Mouse (Mus musculus): ENCODE measurements around the gene Pax7.

The Pax7 gene

DNA sequence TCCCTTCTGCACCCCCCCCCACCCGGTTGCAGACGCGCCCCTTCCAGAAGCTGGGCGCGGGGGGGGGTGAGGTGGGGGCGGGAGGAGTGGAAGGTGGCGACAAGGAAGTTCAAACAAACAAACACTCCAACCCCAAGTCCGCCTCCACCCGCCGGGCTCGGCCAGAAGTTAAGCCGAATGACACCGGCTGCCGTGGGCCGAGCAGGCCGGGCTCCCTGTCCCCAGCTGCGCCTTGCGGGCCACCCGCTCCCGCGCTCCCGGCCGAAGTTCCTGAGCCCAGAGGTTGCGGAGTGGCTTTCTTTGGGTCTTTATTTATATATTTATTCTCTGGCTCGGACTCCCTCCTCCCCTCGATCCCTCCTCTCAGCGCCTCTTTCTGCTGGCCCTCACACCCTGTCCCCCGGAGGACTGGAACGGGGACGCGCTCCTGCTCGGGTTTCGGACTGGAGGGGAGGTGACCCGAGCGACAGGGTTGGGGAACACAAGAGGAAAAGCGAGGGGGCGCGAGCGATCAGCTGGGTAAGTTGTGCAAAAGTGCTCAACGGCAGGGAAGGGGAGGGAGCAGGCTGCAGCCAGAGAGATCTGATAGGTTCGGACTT is at the start of gene Pax7:
Gene Pax7, minus strand, starts transcription at position 493 of the 599 bp plus-strand sequence.
- no peak for DNase-seq (ENCODE audit: low spot score)

DNA sequence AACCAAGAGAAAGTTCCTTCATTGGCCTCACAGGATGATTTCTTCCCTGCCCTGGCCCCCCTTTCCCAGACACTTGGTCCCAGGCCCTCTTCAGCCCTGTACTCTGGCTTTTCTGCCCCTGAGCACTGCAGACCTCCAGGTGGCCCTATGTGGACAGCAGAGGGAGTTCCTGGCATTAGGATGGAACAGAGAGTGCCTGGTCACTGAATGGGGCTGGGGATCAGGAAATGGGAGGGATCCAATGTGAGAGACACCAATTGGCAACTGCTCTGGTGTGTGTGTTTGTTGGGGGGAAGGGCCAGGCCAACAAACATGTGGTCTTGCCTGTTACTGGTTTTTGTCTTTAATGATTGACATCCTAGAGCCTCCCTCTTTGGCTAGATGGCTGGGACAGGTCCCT is 48.5 kb upstream of the Pax7 start:
- no peak for DNase-seq (ENCODE audit: low spot score)

DNA sequence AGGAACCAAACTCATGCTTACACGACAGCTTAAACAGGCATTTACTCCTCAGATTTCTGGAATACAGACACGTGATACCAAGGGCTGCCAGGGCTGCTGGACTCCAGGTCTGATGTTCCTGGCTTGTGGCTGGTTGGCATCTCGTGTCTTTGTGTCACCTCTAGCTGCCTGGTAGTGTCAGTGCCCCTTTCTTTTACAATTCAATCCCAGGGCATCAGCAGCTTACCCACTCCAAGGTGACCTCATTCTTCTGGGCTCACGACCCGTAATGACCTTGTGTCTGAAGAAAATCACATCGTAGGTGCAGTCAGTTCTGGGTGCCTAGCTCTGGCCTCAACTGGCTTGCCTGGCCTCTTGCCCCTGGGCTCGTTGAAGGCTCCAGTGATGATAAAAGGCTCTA is 46.0 kb upstream of the Pax7 start:
- DNase-seq (ENCODE audit: low spot score) = no peak

DNA sequence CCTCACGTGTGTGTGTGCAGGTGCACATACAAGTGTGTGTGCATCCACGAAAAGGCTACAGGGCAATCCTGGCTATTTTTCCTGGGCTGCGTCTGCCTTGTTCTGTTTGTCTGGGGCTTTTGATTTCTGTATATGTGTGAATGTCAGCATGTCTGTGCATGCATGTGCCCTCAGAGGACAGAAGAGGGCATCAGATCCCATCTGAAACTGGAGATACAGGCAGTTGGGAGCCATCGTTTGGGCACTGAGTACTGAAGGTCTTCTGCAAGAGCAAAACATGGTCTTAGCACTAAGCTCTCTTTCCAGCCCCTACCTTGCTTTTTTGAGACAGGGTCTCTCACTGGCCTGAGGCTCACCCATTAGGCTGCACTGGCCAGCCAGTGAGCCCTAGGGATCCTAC is 45.1 kb upstream of the Pax7 start:
- no peak for DNase-seq (ENCODE audit: low spot score)

DNA sequence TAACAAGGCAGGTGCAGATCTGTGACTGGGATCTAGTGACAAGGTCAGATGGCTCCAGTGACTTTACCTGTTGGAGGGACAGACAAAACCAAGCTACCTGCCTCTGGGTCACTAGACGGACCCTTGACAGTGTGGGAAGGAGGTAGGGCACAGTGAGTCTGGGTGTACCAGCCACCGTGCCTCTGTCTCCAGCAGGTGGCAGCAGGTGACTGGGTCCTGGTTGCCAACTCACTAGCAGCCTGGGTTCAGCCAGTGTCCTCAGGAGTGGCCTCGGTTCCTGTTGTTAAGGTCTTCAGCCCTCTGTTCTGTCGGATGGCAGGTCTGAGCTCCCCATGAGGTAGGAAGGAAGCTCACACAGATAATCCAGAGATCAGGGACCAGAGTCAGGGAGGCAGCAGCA is 43.9 kb upstream of the Pax7 start:
- DNase-seq (ENCODE audit: low spot score) = peak; percentile 16

DNA sequence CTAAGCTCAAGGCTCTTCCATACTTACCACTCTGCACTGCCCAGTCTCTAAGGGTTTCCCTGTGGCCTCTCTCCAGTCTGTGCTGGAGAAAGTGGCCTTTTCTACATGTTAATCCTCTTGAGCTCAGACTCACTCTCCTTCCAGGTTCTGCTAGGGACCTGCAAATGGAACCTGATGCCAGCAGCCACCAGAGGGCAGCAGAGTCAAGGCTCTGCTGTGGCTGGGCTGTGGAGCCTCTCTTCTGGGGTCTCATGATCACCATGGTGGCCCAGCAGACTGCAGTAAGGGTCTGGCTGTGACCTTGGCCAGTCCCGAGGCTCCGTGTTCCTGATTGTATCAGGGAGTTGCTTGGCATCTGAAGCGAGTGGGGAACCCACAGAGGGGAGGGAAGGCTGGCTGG is 39.3 kb upstream of the Pax7 start:
- DNase-seq (ENCODE audit: low spot score) = no peak

DNA sequence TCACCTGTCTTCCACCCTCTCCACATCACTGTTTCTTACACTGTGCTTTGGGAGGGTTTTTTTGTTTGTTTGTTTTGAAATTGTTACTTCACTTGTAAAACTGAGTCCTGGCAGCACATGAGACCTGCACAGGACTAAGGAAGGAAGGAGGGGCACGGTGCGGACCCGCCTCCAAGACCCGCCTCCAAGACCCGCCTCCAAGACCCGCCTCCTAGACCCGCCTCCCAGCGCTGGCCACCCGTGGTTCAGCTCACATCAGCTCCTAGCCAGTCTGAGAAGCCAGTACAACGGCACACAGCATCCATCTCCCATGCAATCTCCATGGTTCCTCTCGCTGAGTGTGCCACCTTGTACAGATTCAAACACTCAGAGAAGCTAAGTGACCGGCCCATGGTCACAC is 38.4 kb upstream of the Pax7 start:
- no peak for DNase-seq (ENCODE audit: low spot score)

DNA sequence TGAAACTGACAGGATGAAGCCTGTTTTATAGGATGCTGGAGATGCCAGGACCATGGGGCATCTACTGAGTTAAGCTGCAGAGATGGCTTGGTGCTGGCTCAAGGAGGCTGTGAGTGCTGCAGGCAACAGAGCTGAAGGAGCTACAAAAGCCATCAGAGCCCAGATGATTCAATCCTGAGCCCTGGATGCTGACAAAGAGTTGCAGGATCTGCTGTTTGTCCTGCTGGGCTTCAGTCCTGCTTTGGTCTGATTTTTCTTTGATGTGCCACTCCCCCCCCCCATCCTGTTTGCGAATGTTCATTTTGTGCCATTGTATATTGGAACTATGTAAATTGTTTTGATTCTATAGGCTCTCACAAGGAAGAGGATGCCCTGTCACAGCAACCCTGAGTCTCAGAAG is 29.9 kb upstream of the Pax7 start:
- no peak for DNase-seq (ENCODE audit: low spot score)

DNA sequence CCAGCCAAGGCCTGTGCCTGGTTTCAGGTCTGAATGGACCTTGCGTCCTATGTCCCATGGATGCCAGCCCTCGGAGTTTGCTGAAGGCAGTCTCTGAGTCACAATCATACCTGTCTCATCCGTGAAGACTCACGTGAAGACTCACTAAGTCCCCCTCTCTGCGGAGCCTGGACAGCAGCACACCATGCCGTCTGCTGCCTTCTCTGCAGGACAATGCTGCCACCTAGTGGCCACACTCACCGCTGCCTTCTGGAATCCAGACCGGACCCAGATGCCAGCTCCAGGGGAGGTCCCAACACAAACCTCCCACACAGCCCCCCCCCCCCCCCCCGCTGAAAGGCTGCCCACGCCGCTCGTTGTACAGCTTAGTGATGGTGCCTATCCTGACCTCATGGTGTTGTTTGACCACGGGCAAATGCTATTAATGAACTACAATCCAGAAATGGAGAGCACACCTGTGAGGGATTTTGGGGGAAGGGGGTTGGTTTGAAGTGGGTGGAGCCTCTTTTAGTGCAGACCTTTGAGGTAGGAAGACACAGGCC is 25.4 kb upstream of the Pax7 start:
- DNase-seq (ENCODE audit: low spot score) = peak; percentile 44

DNA sequence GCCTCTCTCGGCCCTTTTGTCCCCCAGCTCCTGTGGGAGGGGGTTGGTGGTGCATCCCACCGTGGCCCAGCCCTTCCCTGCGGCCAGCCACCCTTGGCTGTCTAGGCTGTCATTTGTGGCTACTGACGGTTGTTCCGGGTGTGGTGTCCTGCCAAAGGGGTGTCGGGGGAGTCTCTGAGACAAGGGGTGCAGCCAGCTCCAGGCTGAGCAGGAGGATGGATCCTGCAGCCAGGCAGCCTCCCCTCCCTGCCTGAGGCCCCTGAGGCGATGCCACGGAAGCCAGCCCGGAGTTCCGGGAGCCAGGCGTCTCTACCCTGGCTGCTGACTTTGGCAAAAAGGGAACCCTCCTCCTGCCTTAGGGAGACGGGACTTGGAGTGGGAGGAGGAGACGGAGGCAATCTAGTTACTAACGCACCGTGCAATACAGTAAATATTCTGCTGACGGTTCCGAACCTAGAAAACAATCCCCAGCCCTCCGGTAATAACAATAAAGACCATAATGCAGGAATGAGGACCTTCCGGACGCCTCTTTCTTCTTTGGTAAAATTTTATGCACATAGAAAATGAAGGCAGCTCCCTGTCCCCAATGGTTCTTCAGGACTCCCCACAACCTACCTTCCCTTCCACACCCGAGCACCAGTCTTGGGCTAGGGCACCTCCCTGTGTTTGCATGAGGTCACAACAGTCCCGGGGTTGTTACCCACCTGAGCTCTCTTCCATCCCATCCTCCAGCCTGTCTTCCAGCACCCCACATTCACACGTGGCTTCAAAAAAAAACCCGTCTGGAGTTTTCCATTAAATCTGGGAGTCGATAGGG is 19.1 kb upstream of the Pax7 start:
- no peak for DNase-seq (ENCODE audit: low spot score)

DNA sequence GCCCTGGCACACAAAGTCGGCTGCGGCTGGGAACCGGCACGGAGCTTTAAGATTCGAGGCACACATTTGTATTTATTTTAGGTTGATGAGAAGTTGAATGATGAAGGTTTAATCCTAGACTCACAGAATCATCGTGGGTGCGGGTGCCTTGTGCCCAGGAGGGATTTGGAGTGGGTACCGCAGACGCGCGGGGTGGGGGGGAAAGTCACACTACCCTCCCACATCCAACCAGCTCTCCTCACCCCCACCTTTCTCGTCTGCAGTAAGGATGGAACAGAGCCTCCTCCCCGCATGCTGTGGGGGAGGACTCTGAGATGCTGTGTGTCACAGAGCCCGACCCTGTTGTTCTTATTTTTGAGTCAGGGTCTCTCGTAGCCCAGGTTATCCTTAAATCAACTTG is 18.1 kb upstream of the Pax7 start:
- DNase-seq (ENCODE audit: low spot score) = no peak

DNA sequence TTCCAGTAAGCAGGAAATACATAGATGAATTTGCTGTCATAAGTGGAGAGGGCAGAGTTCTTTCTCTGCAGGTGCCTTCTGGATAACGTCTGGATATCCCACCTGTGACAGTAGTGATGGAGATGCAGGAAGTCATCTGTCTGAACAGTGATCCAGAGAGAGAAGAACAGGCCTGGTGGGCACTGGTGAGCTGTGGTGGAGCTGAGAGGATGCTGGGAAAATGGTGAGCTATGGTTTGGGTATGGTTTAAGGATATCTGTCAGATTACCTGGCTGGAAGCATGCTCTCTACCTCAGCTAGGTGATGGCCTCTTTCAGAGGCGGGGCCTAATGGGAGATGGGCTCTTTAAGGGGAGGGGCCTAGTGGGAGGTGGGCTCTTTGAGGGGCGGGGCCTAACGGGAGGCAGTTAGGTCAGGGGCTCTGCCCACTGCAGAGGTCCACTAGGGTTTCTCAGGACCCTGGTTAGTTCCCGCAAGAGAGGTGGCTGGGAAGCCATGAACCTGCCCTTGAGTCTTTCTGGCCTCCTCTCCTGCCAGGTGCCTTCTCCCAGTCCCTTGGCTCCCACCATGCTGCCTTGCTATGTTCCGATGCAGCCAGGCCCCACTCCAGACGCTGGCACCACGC is 17.3 kb upstream of the Pax7 start:
- DNase-seq (ENCODE audit: low spot score) = no peak

DNA sequence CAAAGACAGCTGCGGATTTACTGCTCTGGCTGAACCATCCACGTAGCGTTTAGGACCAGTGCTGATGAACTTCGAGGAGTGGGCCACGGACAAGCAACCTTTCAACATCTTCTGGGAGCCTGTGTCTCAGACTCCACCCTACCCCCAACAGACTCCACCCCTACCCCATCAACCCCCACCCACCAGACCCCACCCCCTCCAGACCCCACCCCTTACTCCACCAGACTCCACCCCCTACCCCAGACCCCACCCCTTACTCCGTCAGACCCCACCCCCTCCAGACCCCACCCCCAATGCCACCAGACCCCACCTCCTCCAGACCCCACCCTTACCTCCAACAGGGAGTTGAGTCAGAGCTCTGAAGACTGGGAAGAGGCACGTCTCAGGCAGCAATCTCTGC is 10.1 kb upstream of the Pax7 start:
- no peak for DNase-seq (ENCODE audit: low spot score)

DNA sequence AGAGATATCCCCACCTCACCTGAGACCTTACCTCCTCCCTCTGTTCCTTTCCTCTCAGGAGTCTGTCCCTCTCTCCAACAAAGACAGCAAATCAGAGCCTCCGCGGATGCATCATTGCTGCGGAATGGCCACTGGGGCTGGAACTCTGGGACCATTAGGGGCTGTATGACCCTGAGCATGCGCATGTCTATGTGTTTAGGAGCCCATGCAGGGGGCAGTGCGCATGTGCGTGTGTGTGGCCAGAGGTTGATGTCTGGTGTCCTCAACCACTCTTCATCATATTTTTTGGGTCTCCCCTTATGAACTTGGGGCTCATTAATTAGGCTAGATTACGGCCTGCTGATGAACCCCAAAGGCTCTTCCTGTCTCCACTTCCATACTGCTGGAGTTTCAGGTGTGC is 9.6 kb upstream of the Pax7 start:
- DNase-seq (ENCODE audit: low spot score) = no peak

DNA sequence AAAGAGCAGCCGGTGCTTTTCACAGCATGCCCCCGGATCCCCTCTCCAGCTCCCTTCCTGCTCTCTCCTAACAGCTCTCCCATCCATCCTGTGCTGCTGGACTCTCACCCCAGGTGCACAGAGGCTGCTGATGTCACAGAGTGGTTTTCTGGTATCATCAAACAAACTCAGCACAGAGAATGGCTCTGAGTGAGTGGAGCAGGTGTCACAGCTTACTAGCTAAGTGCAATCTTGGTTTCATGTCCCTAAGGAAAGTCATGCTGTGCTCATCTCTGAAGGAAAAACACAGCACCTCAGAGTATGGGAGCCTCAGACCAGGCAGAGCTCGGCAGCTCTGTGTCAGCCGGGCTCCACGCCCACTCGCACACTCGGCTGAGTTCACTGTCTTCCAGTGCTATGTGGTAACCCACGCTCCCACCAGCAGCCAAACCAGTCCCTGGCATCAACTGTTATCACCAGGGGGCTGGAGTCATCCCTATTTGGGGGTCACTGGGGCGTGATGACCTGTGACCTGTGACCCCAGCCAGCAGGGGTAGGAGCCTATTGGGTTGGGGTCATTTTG is 7.7 kb upstream of the Pax7 start:
- DNase-seq (ENCODE audit: low spot score) = no peak

DNA sequence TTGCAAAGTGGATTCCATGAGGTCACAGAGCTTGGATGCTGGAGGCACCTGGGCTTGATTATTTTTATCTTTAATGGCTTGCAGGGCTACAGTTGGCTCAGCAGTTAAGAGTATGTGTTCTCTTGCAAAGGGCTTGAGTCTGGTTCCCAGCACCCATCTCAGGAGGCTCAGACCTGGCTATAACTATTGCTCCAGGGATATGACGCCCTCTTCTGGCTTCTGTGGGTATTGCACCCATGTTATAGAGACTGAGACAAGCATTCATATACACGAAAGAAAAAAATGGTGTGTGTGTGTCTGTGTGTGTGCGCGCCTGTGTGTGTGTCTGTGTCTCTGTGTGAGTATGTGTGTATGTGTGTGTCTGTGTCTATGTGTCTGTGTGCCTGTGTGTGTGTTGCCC is 7.1 kb upstream of the Pax7 start:
- DNase-seq (ENCODE audit: low spot score) = no peak

DNA sequence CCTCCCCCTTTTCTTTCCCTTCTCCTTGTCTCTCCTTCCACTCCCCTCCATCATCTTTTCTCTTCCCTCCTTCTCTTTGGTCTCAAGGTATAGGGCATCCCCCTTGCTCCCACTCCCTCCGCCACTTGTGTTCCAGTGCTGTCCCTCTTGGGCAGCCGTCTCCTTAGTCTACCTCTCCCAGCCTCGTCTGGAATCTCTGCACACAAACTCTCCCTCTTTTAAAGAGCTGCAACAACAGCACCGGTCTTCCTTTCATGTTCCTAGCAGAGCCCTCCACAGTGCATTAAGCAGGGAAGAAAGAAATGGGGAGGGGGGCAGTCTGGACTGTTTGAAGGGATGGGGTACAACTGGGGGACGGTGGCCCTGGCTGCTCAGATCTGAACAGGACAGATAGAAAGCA is 3.4 kb upstream of the Pax7 start:
- DNase-seq (ENCODE audit: low spot score) = no peak

DNA sequence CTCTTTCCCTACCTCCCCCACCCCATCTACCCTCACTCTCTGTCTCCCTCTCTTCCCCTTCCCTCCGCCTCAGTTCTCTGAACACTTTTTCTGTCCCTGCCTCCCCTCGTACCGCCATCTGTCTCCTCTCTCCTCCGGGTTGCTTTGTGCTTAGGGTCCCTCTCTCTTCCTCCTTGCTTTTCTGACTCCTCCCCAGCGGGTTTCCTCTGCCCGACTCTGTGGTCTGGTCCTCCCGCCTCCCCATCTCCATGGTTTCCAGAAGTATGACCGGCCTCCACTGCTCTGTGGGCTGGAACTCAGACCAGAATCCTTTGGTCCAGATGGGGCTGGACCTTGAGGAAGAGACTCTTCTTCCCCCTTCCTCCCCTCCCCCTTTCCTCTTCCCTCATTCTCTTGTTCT is 2.9 kb upstream of the Pax7 start:
- DNase-seq (ENCODE audit: low spot score) = no peak

DNA sequence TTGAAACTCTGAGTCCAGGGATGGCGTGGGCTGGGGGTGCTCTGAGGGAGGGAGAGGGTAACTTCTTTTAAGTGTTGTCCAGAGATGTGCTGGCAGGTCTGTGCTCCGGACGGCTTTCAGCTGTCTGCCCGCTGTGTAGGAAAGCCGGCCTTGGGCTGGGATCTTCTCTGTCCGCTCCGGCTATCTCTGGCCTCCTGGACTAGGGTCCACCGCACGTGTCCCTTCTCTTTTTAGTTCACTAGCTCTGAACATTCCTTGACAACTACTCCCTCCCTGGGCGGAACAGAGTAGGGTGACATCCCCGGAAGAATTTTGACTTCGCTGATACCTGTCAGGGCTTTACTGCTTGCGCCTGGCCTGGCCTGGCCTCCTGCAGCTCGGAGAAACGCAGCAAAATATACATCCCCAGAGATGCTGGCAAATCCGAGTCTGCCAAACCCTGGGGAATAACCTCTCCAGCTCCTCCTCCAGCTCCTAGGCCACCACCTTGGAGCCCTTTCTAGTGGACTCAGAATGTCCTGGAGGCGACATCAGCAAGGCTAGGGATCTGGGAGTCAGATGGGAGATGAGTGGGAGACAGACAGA is 581 bp upstream of the Pax7 start:
- DNase-seq (ENCODE audit: low spot score) = no peak

DNA sequence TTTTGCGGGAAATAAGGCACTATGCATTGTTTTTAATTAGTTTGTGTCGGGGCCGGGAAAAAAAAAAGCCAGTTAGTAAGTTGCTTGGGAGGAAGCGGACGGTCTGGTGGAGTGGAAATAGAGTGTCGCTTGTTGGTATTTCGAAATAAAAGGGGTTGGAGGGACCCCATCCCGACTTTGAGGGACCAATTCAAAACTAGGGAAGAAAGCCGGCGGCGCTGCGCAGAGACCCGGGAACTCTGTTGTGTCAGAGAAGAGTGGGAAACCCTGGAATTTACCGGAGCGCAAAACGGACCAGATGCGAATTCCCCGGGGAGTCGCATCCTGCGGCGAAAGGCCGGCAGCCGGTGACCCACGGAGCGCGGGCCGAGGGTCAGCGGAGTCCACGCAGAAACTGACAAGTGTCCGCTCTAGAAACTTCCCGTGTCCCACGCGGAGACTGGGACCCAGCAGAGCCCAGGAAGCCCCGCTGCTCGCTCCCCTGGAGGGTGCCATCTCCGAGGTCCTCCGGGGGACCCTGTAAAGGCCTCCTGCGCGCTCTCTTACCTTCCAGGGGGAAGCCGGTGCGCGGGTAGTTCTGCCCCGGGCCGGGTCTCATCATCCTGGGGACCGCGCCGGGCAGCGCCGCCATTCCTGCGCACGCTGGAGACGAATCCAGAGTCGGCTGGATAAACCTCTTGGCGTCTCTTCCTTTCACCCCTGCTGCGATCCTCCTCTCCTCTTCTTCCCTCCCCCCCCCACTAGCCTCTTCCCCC is 870 bp downstream of the Pax7 start:
- DNase-seq (ENCODE audit: low spot score) = no peak

DNA sequence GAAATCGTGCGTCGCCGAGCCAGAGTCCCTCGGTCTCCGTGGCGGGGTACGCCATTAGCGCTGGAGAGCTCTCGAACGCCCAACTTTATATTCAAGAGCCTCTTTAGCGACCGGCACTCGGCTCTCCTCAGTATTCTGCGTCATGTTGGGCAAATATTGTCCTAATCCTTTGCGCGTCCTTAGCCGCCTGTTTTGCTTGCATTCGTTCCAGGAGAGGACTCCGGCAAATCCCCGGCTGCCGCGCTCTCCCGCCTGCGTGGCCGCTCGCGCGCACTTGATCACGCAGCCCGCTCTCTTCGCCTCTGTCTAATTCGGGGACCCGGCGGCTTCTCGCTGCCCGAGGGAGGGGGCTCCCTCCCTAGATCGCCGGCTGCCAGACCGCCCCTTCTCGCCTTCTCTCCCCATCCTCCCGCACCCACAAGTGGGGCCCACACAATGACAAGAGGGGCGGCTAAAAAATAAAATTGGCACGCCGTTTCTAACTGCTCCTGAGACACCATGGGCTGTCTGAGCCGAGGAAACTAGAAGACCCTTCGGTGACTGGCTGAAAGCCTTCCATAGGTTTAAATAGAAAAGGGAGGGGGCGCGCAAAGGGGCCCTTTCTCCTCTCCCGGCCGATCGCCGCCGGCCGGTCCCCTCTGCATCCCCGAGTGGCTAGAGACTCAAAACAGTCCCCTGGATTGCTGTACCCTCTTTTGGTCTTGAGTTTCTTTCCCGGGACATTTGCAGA is 1.7 kb downstream of the Pax7 start:
- DNase-seq (ENCODE audit: low spot score) = no peak
